Mouse (Mus musculus) cerebellum, postnatal 4 days (tissue): ENCODE results near the gene Dnmt3a.

Source experiments
- DNase-seq, 2 experiments: peaks; one replicate each; pipeline ENCODE4 v3.0.0; 2022; ENCODE audit warnings: low spot score in 2 of 2, mixed read lengths in 1 of 2

Gene Dnmt3a

GRCm38 (mm10) chr12:3819899-3820298, 14.1 kb downstream of the Dnmt3a start:
- DNase-seq = no peak

GRCm38 (mm10) chr12:3823408-3823807, 17.6 kb downstream of the Dnmt3a start:
- no peak for DNase-seq

- DNase-seq = no peak
These were observed 19.3 kb downstream of the Dnmt3a start for GRCm38 (mm10) chr12:3824906-3825713.

- no peak for DNase-seq
These were observed 19.9 kb downstream of the Dnmt3a start for GRCm38 (mm10) chr12:3825714-3826080.

GRCm38 (mm10) chr12:3827771-3828170, 22.0 kb downstream of the Dnmt3a start:
- no peak for DNase-seq

GRCm38 (mm10) chr12:3833059-3833760, 27.4 kb downstream of the Dnmt3a start:
- no peak for DNase-seq

GRCm38 (mm10) chr12:3833851-3834273, 28.1 kb downstream of the Dnmt3a start:
- DNase-seq = peak; percentile 35 to 75

GRCm38 (mm10) chr12:3834373-3835314, 28.8 kb downstream of the Dnmt3a start:
- DNase-seq = peak; percentile 42 to 58

- no peak for DNase-seq
These were observed 29.8 kb downstream of the Dnmt3a start for GRCm38 (mm10) chr12:3835576-3835975.

- DNase-seq = no peak
These were observed 31.4 kb downstream of the Dnmt3a start for GRCm38 (mm10) chr12:3837081-3837832.

GRCm38 (mm10) chr12:3838009-3838408, 32.2 kb downstream of the Dnmt3a start:
- no peak for DNase-seq

GRCm38 (mm10) chr12:3839662-3840061, 33.9 kb downstream of the Dnmt3a start:
- no peak for DNase-seq

GRCm38 (mm10) chr12:3841121-3841520, 35.3 kb downstream of the Dnmt3a start:
- DNase-seq = peak in 1 of 2 experiments; percentile 55

- no peak for DNase-seq
These were observed 37.0 kb downstream of the Dnmt3a start for GRCm38 (mm10) chr12:3842843-3843242.

- DNase-seq = no peak
These were observed 37.6 kb downstream of the Dnmt3a start for GRCm38 (mm10) chr12:3843371-3843861.

- DNase-seq = no peak
These were observed 38.1 kb downstream of the Dnmt3a start for GRCm38 (mm10) chr12:3843918-3844317.

GRCm38 (mm10) chr12:3844335-3844734, 38.5 kb downstream of the Dnmt3a start:
- DNase-seq = no peak

- no peak for DNase-seq
These were observed 43.7 kb downstream of the Dnmt3a start for GRCm38 (mm10) chr12:3849481-3849880.

GRCm38 (mm10) chr12:3850165-3850564, 44.4 kb downstream of the Dnmt3a start:
- no peak for DNase-seq

- DNase-seq = no peak
These were observed 44.9 kb downstream of the Dnmt3a start for GRCm38 (mm10) chr12:3850731-3851130.

- no peak for DNase-seq
These were observed 45.4 kb downstream of the Dnmt3a start for GRCm38 (mm10) chr12:3851179-3851578.
